Mouse (Mus musculus) cerebellum, postnatal 25 days (tissue): ENCODE results near the gene Mfap1a.
"Not testable (repeated sequence)": the region's sequence is repeated elsewhere in the genome, so short reads cannot be mapped to it uniquely, and the experiment has no call there.

ENCODE experiments used
- DNase-seq, 2 experiments: peaks; one replicate each; pipeline ENCODE4 v3.0.0; 2021; ENCODE audit warnings: mixed read lengths in 2 of 2

Mfap1a gene

DNA sequence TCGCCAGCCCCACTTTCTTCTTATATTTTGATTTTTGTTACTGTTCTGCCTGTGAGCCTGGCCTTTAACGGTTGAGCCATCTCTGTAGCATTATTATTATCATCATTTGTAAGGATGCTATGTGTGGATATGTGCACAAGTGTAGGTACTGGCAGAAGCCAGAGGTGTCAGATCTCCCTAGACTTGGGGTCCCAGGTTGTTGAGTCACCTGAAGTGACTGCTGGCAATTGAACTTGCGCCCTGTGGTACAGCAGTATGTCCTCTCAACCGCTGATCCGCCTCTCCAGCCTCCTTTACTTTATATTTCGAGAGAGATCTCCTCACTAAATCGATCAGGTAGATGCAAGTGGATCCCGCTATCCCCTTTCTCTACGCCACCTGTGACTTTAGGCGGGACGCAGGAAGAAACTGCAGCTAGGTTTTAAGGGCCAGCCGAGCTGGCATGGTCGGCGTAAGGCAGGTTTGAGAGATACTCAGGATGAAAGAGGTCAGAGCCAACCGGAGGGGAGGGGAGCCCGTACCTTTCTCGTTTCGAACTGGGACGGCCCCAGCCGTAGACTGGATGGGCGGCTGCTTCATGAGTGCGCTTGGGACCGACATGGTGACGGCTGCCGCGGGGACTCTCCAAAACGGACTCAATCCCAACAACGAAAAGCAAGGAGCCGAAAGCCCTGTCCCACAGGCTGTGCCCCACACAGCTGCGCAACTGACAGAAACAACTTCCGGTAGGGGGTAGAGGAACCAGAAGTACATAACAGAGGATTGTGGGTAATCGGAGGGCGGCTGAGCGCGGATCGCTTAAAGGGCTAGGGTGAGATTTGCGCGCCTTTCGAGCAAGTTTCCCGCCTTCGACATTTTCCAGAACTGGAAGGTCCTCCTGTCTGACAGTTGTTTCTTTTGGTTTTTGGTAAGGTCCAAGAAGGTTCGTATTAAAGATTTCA, at the start of gene Mfap1a, which contains the start of gene Wdr76:
Gene Mfap1a, minus strand, starts transcription at position 724 of the 941 bp plus-strand sequence.
Gene Wdr76, plus strand, starts transcription at position 782 of the 941 bp plus-strand sequence.
- DNase-seq = peak; percentile 84 to 85

DNA sequence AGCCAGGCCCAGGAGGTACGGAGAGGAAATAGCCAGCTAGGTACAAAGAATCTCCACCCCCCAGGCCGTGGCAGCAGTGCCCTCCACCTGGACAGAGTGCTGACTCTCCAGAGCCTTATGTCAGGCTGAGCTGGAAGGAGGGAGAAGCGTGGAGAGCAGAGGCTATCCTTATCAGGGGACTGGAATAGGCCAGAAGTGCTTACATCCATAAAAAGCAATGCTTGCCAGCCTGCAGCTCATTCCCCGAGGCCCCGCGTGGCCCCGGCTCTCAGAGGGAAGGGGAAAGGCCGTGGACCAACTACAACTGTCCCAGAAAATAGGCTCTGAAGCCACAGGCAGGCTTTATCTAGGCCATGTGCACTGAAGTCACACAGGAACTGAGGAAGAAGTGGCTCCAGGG, 44.8 kb upstream of the Mfap1a start:
- DNase-seq = peak in 1 of 2 experiments; percentile 24

- no peak for DNase-seq
Measured at GRCm38 (mm10) chr2:121549630-121550029, 43.2 kb upstream of the Mfap1a start.

- DNase-seq = no peak
Measured at GRCm38 (mm10) chr2:121544829-121545228, 38.4 kb upstream of the Mfap1a start.

- no peak for DNase-seq
Measured at GRCm38 (mm10) chr2:121525056-121525455, 18.6 kb upstream of the Mfap1a start.

DNA sequence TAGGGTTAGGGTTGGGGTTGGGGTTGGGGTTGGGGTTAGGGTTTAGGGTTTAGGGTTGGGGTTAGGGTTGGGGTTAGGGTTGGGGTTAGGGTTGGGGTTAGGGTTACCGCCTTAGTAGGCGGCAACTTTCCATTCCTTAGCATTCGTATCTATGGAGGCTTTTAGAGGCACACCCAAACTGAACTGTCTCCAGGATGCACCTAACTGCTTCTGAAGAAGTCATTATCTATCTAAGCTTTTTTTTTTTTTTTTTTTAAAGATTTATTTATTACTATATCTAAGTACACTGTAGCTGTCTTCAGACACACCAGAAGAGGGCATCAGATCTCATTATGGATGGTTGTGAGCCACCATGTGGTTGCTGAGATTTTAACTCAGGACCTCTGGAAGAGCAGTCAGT, 16.4 kb upstream of the Mfap1a start:
- DNase-seq = not testable (repeated sequence)

GRCm38 (mm10) chr2:121522006-121522405, 15.5 kb upstream of the Mfap1a start:
- no peak for DNase-seq

GRCm38 (mm10) chr2:121518711-121519110, 12.2 kb upstream of the Mfap1a start:
- not testable (repeated sequence) for DNase-seq

GRCm38 (mm10) chr2:121518106-121518505, 11.6 kb upstream of the Mfap1a start:
- DNase-seq = no peak

GRCm38 (mm10) chr2:121514211-121514610, 7.7 kb upstream of the Mfap1a start:
- DNase-seq = no peak

- DNase-seq = not testable (repeated sequence)
Measured at GRCm38 (mm10) chr2:121512991-121513765, 6.7 kb upstream of the Mfap1a start.

DNA sequence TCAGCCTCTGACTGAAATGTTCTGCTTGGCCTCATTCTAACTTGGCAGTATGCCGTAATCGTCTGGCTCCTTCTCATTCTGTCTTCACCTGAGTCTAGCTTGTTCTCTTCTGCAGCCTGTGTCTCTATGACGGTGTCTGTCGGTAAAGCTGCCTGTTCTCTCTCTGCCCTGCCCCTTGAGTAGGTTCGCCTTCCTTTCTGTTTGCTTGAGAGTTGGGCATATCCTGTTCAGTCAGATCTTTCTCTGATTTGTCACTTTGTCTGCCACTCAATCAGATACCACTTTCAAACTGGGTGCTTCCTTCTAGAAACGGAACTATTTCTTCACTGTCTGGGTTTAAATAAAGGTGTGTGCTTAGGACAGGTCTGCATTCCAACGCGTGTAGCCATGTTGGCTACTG, 4.9 kb upstream of the Mfap1a start:
- DNase-seq = no peak

DNA sequence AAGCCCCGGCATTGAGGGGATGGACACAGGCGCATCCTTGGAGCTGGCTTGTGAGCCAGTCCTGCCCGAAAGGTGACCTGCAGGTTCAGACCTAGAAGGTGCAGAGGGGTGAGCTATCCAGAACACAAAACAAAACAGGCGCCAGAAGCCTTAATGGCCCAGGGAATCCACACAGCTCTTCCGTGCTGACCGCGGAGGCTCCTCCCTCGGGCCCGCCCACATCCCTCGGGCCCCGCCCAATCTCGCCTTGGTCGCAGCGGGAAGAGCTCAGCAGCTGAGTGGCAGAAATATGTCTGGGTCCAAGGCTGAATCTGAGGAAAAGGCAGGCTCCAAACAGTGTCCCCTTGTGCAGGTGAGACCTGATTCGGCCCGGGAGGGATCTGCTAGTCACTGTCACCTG, 3.1 kb upstream of the Mfap1a start:
- peak; percentile 16 to 45 for DNase-seq

GRCm38 (mm10) chr2:121507951-121508330, 1.5 kb upstream of the Mfap1a start:
- DNase-seq = no peak

GRCm38 (mm10) chr2:121507173-121507950, 897 bp upstream of the Mfap1a start:
- DNase-seq = no peak

DNA sequence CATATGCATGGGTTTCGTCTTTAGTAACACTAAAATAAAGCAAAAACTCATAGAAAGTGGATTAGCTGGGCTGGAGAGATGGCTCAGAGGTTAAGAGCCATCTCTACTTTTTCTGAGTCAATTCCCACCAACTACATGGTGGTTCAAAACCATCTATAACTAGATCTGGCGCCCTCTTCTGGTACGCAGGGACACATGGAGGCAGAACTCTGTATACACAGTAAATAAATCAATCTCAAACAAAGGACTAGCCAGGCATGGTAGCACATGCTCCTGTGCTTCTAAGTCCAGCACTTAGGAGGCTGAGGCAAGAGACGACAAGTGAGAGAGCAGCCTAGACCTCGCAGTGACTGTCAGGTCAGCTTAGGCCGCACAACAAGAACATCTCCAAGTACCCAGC, 4.9 kb downstream of the Mfap1a start:
- DNase-seq = not testable (repeated sequence)

GRCm38 (mm10) chr2:121484403-121484802, 22.1 kb downstream of the Mfap1a start:
- not testable (repeated sequence) for DNase-seq

DNA sequence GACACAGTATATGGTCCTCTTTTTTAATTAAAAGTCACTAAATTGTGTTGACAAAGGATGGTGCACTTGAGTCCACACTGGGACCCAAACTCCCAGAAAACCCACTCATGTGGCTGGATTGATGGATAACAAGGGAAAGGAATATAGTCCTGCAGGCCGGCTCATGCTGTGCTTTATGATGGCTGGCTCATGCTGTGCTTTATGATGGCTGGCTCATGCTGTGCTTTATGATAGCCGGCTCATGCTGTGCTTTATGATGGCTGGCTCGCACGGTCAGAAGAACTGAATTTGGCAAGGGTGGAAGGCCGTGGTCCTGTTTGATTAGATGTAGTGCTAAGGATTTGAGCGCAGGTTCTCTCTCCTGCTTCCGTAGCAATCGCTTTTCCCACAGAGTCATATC, 22.9 kb downstream of the Mfap1a start:
- no peak for DNase-seq

DNA sequence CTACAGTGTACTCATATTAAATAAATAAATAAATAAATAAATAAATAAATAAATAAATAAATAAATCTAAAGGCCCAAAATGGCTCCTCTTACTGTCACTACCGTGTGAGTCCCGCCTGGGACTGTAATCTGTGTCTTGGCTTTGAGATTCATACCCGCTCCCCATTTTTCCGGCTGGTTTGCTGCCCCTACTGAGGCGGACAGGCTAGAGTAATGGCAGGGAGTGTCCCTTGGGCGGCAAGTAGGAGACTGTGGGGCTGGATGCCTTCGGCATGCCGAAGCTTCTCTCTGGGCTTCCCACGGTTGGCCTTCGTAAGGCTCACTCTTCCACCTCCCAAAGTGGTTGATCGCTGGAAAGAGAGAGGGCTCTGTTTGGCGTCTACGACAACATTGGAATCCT, 25.5 kb downstream of the Mfap1a start:
- DNase-seq = not testable (repeated sequence)

DNA sequence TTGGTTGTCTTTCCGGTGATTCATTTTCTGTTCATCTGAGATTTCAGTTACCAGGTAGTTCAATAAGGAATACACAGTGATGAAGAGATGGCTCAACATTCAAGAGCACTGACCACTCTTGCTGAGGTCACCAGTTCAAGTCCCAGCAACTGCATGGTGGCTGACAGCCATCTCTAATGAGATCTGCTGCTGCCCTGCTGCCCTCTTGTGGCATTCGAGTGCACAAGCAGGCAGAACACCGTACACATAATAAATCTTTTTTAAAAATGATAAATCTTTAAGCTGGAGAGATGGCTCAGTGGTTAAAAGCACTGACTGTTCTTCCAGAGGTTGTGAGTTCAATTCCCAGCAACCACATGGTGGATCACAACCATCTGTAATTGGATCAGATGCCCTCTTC, 26.0 kb downstream of the Mfap1a start:
- DNase-seq = peak in 1 of 2 experiments; percentile 16

DNA sequence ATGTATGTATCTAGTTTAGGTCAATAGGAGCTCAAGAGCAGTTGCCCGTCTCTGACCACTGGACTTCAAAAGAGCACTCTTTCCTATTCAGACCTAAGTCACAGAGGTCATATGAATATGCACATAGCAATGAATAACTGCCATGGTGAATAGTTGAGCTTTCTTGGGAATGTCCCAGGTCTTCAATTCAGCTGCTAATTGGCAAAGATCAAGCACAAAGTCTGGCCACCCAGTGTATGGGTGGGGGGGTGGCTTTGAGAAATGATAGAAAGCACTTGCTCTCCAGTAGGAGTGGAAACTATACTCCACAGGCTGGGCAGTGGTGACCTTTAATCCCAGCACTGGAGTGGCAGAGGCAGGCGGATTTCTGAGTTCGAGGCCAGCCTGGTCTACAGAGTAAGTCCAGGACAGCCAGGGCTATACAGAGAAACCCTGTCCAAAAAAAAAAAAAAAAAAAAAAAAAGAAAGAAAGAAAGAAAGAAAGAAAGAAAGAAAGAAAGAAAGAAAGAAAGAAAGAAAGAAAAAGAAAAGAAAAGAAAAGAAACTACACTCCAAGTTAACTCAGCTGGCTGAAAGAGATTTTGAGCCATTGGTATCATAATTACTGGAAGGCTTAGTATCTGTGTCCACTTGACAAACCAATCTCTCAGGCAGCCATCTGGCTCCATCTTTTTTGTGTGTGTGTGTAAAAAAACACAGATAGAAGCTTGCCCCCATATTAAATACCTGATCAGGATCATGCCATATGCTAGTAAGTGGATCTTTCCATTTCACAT, 28.8 kb downstream of the Mfap1a start:
- DNase-seq = no peak

GRCm38 (mm10) chr2:121475306-121475705, 31.2 kb downstream of the Mfap1a start:
- DNase-seq = not testable (repeated sequence)
